Mouse (Mus musculus) stomach, postnatal 0 days (tissue): ENCODE measurements around the gene Tm4sf20.

Experiments used
- CTCF ChIP-seq: IDR thresholded peaks from 2 replicates; pipeline ENCODE4 v1.5.1; 2016; ENCODE audit warnings: antibody characterized with exemption, low read depth, mild to moderate bottlenecking, moderate library complexity
- EP300 ChIP-seq: optimal IDR thresholded peaks from 2 replicates; pipeline ENCODE3; 2016; ENCODE audit warnings: antibody characterized with exemption

- no peak for TF ChIP-seq CTCF
- TF ChIP-seq EP300 = no peak
These were observed 1.6 kb downstream of the Tm4sf20 start for GRCm38 (mm10) chr1:82766641-82767040.
